Mouse (Mus musculus) thymus, postnatal 25 days (tissue): ENCODE data around the gene Sapcd2.
A peak's percentile ranks its signal among the peaks of the same experiment; 100 is the strongest.
"Not testable (repeated sequence)": the region's sequence is repeated elsewhere in the genome, so short reads cannot be mapped to it uniquely, and the experiment has no call there.

ENCODE experiments used
- DNase-seq: peaks from one replicate; pipeline ENCODE4 v3.0.0; 2022

Sapcd2 gene

GRCm38 (mm10) chr2:25373431-25373830 lies 1.3 kb downstream of the Sapcd2 start:
- DNase-seq, result no peak

- DNase-seq, result no peak
Measured at GRCm38 (mm10) chr2:25376589-25376988, 4.5 kb downstream of the Sapcd2 start.

DNA sequence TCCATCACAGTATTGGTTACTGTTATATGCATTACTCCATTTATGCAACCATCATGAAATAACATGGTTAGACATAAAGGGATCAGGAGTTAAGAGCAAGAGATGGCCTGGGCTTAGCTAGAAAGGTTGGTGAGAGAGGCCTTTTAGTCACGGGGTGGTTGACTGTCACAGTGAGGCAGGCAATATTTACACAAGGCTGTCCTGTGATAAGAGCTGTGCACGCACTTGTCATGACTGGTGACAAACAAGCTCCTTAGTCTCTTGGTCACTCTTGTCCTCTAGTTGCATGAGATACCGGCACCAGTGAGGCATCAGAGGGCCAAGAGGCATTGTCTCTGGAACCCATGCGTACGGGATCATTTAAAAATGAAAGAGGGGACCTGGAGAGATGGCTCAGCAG lies 12.4 kb downstream of the Sapcd2 start:
- no peak for DNase-seq

GRCm38 (mm10) chr2:25391266-25391665 lies 19.1 kb downstream of the Sapcd2 start:
- DNase-seq, result no peak

DNA sequence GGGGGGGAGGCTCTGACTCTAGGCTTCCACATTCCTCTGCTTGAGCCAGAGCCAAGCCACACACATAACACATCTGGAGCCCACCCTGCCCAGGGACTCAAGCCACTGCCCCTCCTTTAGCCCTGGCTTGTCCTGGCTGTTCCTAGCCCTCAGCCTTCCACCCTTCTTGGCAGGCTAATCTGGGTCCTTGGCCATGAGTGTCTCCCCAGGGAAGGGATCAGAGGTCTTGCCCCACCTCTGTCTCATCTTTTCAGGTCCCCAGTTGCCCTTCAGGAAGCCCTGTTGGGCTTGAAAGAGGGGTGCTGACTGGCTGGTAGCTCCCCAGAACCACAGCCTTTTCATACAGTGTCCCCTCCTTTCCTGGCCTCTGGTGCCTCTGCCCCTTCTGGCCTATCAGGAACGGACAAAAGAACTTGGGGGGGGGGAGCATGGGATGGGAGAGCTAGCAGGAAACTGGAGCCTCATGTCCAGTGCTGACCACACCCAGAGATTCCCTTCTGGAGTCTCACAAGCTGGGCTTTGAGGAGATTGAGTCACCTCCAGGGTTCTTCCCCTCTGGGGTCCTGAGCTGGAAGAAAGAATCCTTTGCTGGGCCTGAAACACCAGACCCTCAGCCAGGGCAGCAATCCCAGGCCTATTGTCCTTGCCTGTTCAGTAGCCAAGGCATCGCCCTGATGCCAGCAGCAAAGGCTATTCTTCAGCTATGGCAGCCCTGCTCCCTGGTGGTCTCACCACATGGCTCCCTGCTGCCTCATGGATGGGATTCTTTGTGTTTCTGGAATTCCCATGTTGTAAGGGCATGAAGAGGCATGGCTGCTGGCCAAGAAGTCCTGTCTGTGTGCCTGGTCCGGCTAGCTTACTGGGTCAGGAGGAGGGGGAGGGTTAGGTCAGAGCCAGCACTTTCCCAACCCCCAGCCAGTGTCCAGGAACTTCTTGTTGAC lies 22.4 kb downstream of the Sapcd2 start:
- no peak for DNase-seq

GRCm38 (mm10) chr2:25395721-25396596 lies 23.8 kb downstream of the Sapcd2 start, which contains the start of gene Entpd2:
Entpd2 (plus strand) TSS chr2:25395874.
- DNase-seq, result no peak

DNA sequence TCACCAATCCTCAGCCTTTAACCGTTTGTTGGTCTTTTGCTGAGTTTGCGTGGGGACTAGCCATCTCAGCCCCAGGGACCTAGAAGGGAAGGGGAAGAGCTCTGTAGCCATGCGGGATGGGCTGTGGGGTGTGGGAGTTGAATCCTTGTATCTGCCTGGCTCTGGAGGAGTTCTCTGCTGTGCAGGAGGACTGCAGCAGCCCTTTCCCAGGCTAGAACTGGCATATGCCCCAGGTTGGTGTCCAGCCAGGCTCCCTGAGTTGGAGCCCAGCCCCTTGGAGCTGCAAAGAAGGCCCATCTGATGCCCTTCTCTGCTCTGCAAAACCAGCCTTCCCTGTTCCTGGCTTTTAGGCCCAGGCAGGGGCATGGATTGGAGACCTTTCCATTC lies 24.5 kb downstream of the Sapcd2 start:
- no peak for DNase-seq

- no peak for DNase-seq
Measured at GRCm38 (mm10) chr2:25397010-25397409, 24.9 kb downstream of the Sapcd2 start.

GRCm38 (mm10) chr2:25398065-25398464 lies 25.9 kb downstream of the Sapcd2 start:
- no peak for DNase-seq

- DNase-seq, result no peak
Measured at GRCm38 (mm10) chr2:25399051-25399450, 26.9 kb downstream of the Sapcd2 start, which contains the start of gene Npdc1. Npdc1 (plus strand) TSS chr2:25399351.

DNA sequence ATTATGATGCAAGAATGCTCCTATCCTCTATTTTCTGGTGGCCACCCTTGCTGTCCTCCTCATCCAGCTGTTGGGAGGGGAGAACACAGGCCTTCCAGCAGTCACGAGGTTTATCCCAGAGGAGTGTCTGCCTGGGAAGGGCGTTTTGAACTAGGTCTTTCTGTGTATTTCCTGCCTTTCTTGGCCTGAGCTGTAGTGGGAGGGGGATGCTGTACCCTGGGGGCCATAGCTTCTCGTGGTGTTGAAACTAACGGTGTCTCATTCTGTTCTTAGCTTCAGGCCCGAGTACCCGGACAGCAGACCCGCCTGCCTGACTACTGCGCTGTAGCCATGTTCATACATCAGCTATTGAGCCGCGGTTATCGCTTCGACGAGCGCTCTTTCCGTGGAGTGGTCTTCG lies 28.2 kb downstream of the Sapcd2 start:
- no peak for DNase-seq

DNA sequence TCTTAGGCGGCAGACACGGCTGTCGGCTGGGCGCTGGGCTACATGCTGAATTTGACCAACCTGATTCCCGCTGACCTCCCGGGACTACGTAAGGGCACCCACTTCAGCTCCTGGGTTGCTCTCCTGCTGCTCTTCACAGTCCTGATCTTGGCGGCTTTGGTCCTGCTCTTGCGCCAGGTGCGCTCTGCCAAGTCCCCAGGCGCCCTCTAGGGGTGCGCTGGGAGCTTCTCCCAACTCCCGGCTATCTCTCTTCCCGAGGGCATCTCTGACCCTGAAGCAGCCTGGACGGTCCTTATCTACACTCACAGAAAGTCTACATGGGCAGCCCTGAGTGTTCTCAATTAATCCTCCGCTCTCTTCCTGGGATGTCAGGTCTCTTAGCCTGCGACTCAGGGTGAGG lies 28.6 kb downstream of the Sapcd2 start:
- peak; percentile 40 for DNase-seq

DNA sequence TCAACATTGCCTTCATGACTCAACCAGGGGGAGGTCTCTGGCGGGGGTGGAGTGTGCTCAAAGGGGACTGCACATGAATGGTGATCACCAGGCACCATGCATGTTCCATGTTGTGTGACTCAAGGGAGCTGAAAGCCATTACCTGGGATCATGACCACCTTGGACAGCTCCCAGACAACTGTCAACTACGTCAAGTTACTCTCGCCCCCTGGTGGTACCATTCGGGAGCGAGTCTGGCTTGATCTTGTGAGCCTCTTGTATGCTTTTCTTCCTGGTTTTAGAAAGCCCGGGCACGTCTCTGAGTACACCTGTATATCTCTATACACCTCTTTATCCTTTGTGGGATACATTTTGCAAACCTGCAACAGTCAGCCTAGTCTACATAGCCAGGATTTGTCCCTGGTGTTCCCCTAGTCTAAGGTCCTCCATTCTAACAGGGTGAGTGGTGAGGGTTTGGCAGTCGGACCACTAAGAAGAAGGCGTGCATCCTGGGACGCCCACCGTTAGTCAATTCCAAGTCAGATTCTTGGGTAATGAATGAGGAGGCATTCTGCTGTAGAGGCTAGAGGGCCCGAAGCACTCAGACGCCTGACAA lies 30.4 kb downstream of the Sapcd2 start:
- DNase-seq, result peak; percentile 83

- peak; percentile 35 for DNase-seq
Measured at GRCm38 (mm10) chr2:25402972-25403601, 31.0 kb downstream of the Sapcd2 start.

DNA sequence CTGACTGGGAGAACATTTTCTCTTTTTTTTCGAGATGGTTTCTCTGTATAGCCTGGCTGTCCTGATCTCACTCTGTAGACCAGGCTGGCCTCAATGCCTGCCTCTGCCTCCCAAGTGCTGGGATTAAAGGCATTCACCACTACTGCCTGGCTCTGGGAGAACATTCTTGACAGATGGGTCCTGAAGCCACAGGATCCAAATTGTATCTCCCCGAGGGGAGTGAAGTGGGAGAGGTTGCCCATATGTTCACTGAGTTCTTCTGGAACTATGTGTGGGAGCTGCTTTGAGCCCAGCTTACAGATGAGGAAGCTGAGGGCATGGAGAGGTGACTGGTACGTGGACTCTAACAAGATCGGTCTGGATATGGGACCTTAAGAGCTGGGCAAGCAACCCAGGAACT lies 31.9 kb downstream of the Sapcd2 start:
- no peak for DNase-seq

DNA sequence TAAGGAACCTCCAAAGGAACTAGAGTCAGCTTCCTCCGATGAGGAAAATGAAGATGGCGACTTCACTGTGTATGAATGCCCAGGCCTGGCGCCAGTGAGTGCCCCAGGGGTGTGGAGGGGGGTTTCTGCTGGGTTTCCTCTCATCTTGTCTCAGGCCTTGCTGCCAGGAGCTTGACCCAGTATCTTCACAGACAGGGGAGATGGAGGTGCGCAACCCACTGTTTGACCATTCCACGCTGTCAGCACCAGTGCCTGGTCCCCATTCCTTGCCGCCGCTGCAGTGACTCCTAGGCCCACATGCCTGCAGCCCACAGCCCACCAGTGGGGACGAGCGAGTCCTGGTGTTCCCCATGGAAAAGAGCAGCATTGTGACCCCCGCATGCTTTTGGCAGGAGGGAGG lies 36.8 kb downstream of the Sapcd2 start:
- no peak for DNase-seq

DNA sequence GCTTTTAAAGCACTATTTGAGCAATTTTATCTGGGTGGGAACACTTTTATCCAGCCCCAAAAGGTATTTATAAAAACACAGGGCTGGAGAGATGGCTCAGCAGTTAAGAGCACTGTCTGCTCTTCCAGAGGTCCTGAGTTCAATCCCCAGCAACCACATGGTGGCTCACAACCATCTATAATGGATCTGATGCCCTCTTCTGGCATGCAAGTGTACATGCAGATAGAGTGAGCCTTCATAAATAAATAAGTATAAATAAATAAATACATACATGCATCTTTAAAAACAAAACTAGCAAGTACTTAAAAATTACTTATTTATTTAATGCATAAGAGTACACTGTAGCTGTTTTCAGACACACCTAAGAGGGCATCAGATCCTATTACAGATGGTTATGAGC lies 41.3 kb downstream of the Sapcd2 start:
- not testable (repeated sequence) for DNase-seq

GRCm38 (mm10) chr2:25417426-25417825 lies 45.3 kb downstream of the Sapcd2 start:
- no peak for DNase-seq

- peak; percentile 63 for DNase-seq
Measured at GRCm38 (mm10) chr2:25421896-25422295, 49.8 kb downstream of the Sapcd2 start.

DNA sequence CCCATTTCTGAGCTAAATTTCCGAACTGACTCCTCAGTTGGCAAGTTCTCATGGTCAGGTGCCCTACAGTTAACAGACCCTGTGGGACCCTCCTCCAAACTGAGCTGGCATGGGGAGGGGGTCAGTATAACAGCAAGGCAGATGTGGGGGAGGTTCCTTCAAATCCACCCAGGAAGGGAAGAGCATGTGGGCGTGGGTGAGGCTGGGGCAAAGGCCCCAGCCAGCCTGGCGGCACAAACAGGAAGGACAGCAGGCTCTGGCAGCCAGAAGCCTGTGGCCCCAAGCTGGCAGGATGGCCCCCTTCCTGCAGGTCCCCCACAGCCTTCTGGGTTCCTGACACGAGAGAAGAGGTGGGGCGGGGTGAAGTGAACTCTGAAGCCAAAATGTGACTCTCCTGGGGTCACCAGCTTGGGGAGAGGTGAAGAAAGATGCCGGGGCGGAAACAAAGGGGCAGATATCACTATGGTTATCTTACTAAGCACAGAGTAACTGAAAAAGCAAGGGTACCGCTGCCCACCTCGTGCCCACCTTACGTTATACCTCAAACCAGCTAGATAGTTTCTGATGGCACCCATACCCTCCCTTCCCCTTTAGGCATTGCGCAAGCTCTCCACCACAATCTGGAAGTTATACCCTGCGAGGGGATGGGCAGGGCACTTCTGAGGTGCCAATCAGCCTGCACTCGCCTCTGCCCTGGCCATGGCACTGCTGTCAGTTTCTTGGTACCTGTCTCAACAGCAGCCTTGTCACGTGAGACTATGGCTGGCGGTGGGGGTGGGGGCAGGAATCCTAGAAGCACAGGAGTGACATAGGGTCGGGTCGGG lies 50.7 kb downstream of the Sapcd2 start, which contains the start of gene Fut7:
Fut7 (plus strand) TSS at position 681 of the 824 bp plus-strand sequence.
- peak; percentile 44 for DNase-seq

DNA sequence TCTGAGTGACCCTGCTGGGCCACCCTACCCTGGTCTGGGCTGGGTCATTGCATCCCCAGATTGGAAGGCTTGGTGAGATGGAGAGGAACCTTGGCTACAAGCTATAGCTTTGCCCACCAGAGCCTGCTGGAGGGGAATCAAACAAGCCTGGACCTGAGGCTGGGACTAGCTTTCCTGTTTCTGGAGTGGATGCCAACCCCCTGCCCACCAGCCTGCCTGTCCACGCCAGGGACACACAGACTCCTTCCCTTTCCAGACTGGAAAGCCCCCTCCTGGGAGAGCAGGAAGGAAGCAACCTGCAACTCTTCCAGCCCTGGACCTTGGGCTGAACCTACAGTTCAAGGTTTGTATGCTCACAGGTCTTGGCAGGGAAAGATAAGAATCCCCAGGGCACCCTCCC lies 51.5 kb downstream of the Sapcd2 start:
- DNase-seq, result no peak

DNA sequence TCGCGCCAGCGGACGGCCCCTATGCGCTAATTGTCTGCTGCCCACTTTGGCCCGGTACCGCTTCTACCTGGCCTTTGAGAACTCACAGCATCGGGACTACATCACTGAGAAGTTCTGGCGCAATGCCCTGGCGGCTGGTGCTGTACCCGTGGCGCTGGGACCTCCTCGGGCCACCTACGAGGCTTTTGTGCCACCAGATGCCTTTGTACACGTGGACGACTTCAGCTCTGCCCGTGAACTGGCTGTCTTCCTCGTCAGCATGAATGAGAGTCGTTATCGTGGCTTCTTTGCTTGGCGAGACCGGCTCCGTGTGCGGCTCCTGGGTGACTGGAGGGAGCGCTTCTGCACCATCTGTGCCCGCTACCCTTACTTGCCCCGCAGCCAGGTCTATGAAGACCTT lies 53.4 kb downstream of the Sapcd2 start:
- DNase-seq, result no peak
